Mouse (Mus musculus): ENCODE results near the gene Mrgpra6.

The Mrgpra6 gene

DNA sequence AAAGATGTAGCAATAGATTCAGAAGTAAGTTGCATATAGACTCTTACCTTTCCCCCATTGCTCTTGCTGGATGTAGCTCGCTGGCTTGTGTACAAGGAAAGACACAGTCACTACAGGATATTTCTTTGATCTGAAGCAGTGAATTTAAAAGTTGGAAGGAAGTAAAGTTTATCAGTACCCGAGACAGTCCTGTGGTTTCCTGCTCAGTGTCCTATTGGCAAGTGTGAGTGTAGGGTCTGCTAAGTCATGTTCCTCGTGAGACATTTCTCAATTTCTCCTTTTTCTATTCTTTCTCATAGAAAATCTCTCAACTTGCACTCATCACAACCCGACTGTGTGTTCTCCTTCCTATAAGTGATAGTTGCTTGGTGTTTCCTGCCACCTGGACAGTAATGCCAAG is at the start of gene Mrgpra6:
TSS of gene Mrgpra6 (minus strand) at position 91 of the 400 bp plus-strand sequence.
- no peak for DNase-seq (ENCODE audit: inconsistent age in 2 of 2, low spot score in 1 of 2)

DNA sequence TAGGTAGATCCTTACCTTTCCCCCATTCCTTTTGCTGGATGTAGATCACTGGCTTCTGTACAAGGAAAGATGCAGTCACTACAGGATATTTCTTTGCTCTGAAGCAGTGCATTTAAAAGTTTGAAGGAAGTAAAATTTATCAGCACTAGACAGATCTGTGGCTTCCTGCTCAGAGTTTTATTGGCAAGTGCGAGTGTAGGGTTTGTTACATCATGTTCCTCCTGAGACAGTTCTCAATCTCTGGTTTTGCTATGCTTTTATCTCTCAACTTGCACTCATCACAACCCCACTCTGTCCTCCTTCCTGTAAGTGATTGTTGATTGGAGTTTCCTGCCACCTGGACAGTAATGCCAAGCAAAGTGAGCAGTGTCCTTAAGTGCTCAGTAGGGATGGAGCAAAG is 48.0 kb upstream of the Mrgpra6 start, which contains the start of gene Mrgpra9:
TSS of gene Mrgpra9 (minus strand) at position 79 of the 400 bp plus-strand sequence.
- DNase-seq (ENCODE audit: inconsistent age in 2 of 2, low spot score in 1 of 2), result no peak

GRCm38 (mm10) chr7:47244658-47245057 is 39.9 kb upstream of the Mrgpra6 start:
- DNase-seq (ENCODE audit: inconsistent age in 2 of 2, low spot score in 1 of 2), result peak in 1 of 2 experiments; percentile 22

GRCm38 (mm10) chr7:47195271-47195670 is 9.4 kb downstream of the Mrgpra6 start:
- DNase-seq (ENCODE audit: inconsistent age in 2 of 2, low spot score in 1 of 2), result no peak

- no peak for DNase-seq (ENCODE audit: inconsistent age in 2 of 2, low spot score in 1 of 2)
Observed at GRCm38 (mm10) chr7:47170814-47171213, 33.9 kb downstream of the Mrgpra6 start.

- no peak for DNase-seq (ENCODE audit: inconsistent age in 2 of 2, low spot score in 1 of 2)
Observed at GRCm38 (mm10) chr7:47165028-47165427, 39.7 kb downstream of the Mrgpra6 start.

GRCm38 (mm10) chr7:47163203-47163602 is 41.5 kb downstream of the Mrgpra6 start:
- no peak for DNase-seq (ENCODE audit: inconsistent age in 2 of 2, low spot score in 1 of 2)

DNA sequence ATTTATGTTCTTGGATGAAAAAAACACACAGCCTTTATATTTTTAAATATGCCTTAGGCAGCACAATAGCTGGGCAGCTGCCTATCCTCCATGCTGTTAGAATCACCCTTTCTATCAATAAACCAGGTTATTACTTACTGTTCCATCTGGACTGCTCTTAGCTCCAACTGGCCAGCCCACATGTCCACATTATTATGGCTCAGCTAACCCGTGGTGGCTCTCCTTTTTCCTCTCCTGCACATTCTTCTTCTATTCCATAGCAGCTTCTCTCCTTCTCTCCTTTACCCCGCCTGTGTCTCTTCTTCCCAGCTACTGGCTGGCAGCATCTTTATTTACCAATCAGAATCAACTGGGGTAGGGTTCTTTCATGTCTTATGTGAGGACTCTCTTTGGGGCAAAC is 46.3 kb downstream of the Mrgpra6 start:
- DNase-seq (ENCODE audit: inconsistent age in 2 of 2, low spot score in 1 of 2), result no peak

GRCm38 (mm10) chr7:47157743-47158142 is 47.0 kb downstream of the Mrgpra6 start:
- no peak for DNase-seq (ENCODE audit: inconsistent age in 2 of 2, low spot score in 1 of 2)

DNA sequence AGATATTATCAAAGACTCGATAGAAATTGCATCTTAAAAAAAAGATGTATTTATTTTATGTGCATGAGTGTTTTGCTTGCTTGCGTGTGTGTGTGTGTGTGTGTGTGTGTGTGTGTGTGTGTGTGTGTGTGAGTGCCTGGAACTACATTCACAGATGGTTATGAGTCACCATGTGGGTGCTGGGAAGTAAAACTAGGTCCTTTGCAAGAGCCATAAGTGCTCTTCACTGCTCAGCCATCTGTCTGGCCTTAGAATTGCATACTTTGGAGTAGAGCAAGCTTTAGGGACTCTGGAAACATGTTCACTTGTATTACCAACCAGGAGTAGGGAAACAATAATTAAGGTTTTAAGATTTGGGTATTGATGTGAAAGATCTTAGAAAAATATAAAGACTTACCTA is 48.9 kb downstream of the Mrgpra6 start:
- DNase-seq (ENCODE audit: inconsistent age in 2 of 2, low spot score in 1 of 2), result no peak

- DNase-seq (ENCODE audit: inconsistent age in 2 of 2, low spot score in 1 of 2), result no peak
Observed at GRCm38 (mm10) chr7:47155396-47155795, 49.3 kb downstream of the Mrgpra6 start.

DNA sequence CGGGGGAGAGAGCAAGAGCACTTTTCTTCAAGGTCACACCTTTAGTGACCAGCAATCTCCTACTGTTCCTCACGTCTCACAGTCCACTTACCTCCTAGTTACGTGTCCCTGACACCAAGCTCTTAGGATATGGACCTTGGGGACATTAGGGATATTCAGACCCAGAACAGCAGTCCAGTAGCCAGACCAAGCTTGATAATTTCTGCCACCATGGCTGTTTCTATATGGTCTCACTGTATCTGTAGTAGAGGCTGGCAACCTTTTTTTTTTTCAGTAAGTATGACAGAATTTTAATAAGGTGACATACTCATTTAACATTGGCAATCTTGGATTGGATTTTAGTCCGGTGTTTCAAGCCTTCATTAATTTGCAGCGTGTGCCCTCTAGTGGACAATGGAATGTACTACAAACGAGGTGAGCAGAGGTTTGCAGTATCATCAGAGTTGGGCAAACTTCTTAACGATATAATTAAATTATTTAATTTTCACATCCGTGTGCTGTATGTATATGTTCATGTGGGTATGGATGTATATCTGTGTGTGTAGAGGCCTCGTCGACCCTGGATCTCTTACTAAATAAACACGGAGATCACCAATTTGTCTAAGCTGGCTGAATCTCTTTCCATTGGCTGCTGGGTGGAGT is 54.2 kb downstream of the Mrgpra6 start:
- DNase-seq (ENCODE audit: inconsistent age in 2 of 2, low spot score in 1 of 2), result peak; percentile 36 to 81

DNA sequence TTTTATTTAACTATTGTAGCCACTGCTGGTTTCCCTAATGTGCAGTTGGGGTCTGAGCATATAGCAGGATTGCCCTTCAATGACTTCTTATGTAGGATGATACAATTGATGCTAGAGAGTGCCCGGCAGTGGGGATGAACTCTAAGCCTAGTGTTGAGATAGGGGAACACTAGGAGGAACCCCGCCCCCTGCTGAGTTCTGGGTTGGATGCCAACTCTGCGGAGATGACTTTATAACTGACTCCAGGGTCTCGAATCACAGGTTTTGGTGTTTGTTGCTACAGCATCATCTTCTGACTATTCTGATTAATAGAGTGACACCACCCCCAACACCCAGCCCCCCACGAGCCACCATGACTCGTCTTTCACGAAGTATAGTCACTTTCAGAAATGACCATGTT is 56.4 kb downstream of the Mrgpra6 start:
- DNase-seq (ENCODE audit: inconsistent age in 2 of 2, low spot score in 1 of 2), result no peak

GRCm38 (mm10) chr7:47146034-47146812 is 58.5 kb downstream of the Mrgpra6 start:
- DNase-seq (ENCODE audit: inconsistent age in 2 of 2, low spot score in 1 of 2), result peak; percentile 50 to 79

- peak; percentile 11 to 75 for DNase-seq (ENCODE audit: inconsistent age in 2 of 2, low spot score in 1 of 2)
Observed at GRCm38 (mm10) chr7:47144299-47144698, 60.4 kb downstream of the Mrgpra6 start.

- DNase-seq (ENCODE audit: inconsistent age in 2 of 2, low spot score in 1 of 2), result no peak
Observed at GRCm38 (mm10) chr7:47139823-47140325, 64.8 kb downstream of the Mrgpra6 start.
